Mouse (Mus musculus) A20 (cell line): Measurements from ENCODE around the gene AC134908.4.
A peak's percentile ranks its signal among the peaks of the same experiment; 100 is the strongest.
"Not testable (repeated sequence)": the region's sequence is repeated elsewhere in the genome, so short reads cannot be mapped to it uniquely, and the experiment has no call there.

Experiments used
- DNase-seq: peaks from one replicate; pipeline ENCODE4 v3.0.0-alpha.2; 2011; ENCODE audit warnings: low read depth, low spot score

The AC134908.4 gene

GRCm38 (mm10) chr17:25808789-25809605 is 13.5 kb upstream of the AC134908.4 start, which contains the start of gene Fbxl16:
Gene Fbxl16, plus strand, starts transcription at chr17:25809085.
- DNase-seq, result no peak

- DNase-seq, result no peak
Measured at GRCm38 (mm10) chr17:25808028-25808427, 12.6 kb upstream of the AC134908.4 start.

DNA sequence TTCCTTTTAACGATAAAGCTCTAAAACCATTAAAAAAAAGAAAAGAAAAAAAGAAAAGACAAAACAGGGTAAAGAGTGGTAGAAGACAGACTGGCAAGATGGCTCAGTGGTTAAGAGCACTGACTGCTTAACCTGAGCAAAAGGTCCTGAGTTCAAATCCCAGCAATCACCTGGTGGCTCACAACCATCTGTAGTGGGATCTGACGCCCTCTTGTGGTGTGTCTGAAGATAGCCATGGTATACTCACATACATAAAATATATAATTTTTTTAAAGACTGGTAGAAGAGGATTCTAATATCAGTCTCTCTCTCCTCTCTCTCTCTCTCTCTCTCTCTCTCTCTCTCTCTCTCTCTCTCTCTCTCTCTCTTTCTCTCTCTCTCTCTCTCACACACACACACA is 12.0 kb upstream of the AC134908.4 start:
- DNase-seq, result not testable (repeated sequence)

DNA sequence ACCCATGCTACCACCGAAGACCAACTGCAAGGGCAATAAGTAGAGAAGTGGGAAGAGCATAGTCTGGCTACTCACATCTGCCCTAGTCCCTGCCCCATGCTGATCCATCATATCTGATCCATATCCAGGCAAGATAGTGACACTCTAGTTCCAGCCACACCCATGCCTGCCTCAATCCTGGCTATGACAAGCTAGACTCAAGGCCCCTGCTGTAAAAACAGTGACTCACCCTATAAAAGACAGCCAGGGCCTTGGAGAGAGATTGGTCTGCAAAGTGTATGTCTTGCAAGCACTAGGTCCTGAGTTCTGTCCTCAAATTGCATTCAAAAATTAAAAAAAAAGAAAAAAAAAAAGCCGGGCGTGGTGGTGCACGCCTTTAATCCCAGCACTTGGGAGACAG is 11.0 kb upstream of the AC134908.4 start:
- no peak for DNase-seq

DNA sequence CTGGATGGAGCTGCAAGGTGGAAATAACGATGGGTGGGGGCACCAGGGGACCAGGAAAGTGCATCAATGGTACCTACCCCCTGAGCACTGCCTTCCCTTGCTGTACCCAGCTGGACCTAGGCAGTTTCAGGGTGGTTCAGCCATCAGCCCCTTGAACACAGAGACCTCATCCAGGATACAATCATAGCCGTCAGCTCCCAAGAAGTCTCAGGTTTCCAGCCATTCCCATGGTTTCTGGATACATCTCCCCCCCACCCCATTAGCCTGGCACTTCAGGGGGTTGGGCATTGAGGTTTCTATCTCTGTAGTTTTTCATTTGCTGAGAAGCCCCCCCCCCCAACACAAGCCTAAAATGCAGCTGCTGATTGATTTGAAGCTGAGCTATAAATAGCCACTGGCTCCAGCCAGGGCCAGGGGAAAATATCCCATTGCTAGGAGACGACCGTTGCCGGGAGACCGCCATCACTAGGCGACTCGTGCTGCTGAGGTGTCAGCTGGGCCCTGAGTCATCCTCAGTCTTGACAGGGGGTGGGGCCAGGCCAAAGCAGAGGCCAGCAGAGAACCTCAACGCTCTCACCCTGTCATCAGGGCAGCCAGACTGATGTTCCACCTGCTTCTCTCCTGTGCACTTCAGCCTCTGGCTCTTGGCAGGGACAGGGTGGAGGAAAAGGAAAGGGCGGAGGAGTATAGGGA is 7.5 kb upstream of the AC134908.4 start:
- no peak for DNase-seq

DNA sequence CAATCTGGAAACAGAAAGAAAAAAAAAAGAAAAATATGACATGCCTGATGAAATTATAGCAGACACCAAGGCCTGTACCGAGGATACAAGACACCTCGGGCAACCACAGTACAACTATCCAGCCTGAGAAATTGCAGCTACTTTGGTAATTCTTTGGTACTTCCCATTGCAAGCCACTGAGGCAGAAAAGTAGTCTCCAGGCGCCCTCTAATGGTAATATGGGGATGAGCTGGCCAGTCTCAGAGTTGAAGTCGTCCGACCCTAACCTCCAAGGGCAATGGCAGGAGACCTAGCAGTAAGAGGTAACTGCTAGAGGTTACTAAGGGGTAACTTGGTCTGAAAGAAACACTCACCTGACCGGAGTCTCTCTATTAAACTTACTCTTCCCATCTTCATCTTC is 5.6 kb upstream of the AC134908.4 start:
- DNase-seq, result peak; percentile 83

DNA sequence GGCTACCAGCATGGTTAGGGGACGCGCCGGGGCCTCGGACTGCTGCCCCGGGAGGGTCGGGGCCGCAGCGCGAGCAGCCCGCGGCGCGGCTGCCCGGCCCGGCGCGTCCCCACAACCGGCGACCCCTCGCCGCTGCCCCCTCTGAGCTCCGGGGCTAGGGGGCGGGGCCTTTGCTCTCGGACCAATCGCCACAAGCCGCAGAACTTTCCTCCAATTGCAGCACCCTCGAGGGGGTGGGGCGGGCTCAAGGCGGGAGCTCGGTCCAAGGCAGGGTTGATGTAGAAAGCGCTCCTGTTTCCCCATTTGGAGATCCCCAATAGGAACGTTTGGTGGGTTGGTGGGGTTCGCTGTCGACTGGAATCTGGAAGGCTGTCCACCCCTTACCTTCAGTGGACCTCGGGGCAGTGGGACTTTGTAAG is 1.5 kb upstream of the AC134908.4 start, which contains the start of gene Metrn:
Metrn (minus strand) TSS at position 186 of the 419 bp plus-strand sequence.
- DNase-seq, result peak; percentile 90

- DNase-seq, result peak; percentile 39
Measured at GRCm38 (mm10) chr17:25796211-25796771, 832 bp upstream of the AC134908.4 start.

DNA sequence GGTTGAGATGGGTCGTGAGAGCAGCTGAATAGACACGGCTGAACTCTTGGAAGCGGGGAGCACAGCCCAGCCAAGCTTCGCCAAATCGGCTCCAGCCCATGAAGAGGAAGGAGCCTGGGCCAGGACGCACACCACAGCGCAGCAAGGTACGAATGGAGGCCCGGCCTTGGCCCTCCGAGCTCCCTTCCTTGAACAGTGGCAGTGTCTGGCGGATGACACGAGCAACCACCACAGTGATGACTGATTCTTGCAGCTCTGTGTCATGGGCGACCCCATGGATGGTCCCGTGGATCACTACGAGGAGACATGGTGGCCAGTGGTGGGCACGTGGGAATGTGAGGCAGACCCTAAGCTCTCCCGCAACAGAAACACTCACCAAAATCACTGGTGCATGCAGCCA is 461 bp downstream of the AC134908.4 start:
- no peak for DNase-seq

GRCm38 (mm10) chr17:25794197-25794596 is 1.3 kb downstream of the AC134908.4 start:
- no peak for DNase-seq

DNA sequence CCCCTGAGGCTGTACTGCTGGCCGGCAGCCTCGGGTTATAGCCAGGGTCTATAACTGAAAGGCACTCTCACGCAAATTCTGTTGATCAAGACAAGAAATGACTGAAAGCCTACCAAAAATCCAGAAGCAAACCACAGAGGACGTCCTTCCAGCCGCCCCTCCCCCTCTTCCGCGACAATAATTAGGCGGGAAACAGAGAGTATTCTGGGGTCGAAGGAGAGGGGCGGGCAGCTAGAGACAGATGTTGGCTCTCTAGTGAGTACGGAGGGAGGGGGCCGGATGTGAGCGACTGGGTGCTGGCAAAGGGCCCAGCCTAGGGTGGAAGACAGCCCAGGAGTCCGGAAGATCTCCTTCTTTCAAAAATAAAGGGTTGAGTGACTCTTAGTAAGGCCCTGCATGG is 2.8 kb downstream of the AC134908.4 start, which contains the start of gene Fam173a:
Fam173a (minus strand) TSS at position 287 of the 400 bp plus-strand sequence.
- peak; percentile 88 for DNase-seq

DNA sequence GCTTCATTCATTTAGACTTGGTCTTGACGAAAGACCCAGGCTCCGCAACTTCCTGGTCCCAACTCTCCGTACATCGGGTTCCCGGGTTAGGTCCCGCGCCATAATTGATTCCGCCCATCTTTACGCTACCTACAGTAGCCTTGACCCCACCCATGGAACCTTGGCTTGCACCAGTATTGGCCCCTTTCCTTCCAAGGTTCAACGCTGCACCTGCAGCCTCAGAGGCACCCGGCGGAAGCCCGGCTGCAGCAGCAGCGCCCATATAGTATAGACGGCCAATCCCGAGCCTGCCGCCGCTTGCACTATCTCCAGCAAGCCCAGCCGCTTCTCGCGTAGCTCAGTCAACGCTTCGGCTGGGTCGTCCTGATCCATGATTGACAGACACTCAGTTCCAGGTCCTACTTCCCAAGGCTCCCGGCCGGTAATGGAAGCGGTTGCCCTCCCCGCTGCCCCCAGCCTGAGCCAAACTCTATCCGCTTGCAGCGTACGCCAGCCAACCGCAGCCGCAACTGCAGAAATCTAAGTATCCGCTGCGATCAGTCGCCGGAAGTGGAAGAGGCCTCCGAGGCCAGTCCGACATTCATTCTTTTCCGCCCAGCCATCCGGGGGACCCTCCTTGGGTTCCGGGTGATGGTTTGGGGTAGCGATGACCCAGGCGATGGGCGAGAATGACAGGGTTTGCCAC is 3.5 kb downstream of the AC134908.4 start:
- DNase-seq, result peak; percentile 94

DNA sequence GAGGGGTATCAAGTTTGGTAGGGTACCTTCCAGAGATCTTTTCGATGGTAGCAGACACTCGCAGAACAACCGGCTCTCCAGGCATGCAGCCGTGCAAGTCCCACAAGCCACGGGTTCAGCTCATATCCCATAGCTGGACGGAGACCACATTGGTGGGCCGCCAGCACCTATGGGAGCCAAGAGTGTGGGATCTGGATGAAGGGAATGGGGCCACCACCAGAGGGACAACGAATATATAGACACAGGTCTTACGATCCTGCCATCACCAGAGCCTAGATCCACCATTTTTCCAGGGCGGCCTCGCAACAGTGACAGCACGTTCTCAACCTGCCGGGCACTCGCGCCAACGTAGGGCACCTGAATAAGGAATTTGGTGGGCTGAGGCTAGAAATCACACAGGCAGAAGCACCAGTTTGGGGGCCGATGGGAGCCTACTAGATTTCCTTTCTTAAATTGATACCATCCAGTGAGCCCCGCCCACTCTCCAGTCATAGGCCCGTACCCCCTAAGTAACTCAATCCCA is 4.1 kb downstream of the AC134908.4 start:
- DNase-seq, result no peak

DNA sequence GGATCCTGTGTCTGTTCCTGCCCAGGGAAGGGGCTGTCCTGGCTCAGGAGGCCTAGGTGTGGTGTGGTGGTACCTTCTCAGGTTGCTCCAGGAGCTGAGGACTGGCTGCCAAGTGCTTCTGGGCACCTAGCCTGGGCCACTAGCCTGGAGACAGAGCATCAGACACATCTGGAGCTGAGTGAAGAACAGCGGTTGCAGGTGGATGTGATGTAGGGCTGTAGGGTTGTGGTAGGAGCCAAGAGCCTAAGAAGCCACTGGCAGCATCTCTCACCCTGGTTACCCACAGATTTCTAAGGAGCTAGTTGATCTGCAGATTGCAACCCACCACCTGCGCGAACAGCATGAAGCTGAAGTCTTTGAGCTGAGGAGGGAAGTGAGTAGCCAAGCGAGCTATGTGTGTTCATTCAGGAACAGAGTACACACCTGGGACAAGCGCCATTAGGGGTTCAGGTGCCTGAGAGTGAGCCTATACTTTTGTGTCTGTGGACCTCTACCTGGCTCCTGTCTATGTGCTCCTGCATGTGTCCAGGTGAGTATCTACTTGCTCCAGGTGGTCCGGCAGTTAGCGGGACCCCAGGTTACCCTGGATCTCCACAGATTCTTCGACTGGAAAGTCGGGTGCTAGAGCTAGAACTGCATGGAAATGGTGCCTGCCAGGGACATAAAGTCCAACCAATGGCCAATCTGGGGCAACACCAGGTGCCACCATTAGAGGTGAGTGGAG is 8.5 kb downstream of the AC134908.4 start:
- no peak for DNase-seq

GRCm38 (mm10) chr17:25786280-25786679 is 9.2 kb downstream of the AC134908.4 start, which contains the start of gene Ccdc78:
Gene Ccdc78, plus strand, starts transcription at chr17:25786580.
- DNase-seq, result no peak

DNA sequence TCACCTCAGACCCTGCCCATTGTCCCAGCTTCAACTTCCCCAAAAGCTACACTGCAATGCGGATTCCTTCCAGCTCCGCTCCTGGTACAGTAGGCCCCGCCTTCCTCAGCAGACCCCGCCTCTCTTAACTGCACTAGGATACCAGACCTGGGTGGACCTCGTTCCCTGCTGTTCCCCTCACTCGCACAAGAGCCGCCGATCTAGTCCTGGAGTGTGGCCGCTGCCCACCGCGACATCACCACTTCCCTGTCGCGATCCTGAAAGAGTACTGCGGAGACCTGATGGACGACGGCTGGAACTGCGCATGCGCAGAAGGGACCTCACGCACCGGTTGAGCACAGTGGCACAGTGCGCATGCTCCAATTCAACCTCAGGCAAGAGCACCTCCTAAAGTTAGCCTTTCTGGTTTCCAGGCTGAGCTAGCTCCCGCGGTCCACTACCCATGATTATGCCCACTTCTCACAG is 10.1 kb downstream of the AC134908.4 start, which contains the start of gene Haghl:
Haghl (minus strand) TSS at position 393 of the 465 bp plus-strand sequence.
- peak; percentile 98 for DNase-seq

GRCm38 (mm10) chr17:25783861-25784574 is 11.4 kb downstream of the AC134908.4 start:
- no peak for DNase-seq

GRCm38 (mm10) chr17:25783086-25783485 is 12.4 kb downstream of the AC134908.4 start:
- DNase-seq, result no peak

DNA sequence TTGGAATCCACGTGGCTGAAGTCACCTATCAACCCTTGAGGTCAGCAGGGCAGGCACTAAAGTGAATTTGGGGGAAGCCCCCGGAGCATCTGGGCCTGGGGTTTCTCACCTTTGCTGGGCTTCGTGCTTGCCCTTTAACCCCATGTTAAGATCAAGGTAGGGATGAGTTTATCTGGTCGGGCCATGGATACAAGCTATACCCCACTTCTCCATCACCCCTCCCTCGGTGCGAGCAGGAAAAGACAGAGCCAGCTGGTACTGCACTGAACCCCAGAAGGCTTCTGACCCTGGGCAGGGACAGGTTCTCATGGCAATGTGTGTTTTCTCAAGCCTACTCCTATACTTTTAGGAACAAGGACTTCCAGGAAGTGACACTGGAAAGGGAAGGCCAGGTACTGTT is 14.1 kb downstream of the AC134908.4 start:
- no peak for DNase-seq

- DNase-seq, result no peak
Measured at GRCm38 (mm10) chr17:25777948-25778347, 17.5 kb downstream of the AC134908.4 start.
